Mouse (Mus musculus): ENCODE data around the gene Gm48551.

Gene Gm48551

DNA sequence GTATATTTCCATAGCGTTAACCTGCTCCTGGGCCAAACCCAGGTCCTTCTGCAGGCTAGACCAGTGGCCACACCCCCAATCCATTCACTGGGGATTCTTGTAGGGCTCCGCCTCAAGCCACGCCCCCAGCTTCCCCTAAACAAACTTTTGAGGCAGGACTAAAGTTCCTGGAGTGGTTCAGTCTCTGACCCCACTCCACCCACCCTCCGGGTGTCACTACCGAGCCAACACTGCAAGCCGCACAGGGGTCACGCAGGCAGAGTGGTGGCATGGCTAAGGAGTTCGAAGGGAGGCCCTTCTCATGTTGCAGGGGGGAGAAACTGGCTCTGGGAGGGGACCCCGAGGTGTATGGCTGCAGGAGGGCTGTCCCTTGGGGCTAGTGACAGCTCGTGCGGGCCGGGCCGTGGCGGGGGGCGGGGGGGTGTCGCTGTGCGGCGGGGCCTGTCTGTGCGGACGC, 45.4 kb downstream of the Gm48551 start:
- DNase-seq (ENCODE audit: low read depth, low spot score), result no peak

DNA sequence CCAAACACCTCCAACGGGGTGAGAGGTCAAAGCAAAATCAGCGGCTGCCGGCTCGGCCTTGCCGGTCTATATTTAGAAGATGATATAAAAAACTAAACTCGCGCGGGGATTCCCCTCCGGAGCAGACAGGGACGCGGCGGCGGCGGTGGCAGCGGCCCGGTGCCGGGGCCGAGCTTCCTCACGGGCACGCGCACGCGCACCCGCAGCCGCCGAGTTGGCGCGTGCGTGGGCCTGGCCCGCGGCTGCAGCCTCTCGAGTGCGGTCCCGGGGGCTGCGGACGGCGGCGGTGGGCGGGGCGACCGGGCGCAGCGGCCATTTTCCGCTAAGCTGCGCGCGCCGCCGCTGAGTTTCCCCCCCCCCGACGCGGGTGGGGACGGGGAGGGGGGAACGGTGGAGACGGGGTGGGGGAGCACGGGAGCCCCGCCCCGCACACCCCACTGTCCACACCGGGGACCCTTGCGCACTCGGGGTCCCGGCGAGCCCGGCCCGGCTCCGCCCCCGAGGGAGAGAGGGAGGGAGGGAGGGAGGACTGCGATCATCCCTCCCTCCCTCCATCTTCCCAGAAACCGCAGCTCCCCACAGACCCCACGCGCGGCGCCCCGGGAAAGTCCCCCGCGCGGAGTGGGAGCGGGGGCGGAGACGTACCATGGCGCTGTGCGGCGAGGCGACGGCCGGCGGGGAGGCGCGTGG, 46.0 kb downstream of the Gm48551 start:
- no peak for DNase-seq (ENCODE audit: low read depth, low spot score)

DNA sequence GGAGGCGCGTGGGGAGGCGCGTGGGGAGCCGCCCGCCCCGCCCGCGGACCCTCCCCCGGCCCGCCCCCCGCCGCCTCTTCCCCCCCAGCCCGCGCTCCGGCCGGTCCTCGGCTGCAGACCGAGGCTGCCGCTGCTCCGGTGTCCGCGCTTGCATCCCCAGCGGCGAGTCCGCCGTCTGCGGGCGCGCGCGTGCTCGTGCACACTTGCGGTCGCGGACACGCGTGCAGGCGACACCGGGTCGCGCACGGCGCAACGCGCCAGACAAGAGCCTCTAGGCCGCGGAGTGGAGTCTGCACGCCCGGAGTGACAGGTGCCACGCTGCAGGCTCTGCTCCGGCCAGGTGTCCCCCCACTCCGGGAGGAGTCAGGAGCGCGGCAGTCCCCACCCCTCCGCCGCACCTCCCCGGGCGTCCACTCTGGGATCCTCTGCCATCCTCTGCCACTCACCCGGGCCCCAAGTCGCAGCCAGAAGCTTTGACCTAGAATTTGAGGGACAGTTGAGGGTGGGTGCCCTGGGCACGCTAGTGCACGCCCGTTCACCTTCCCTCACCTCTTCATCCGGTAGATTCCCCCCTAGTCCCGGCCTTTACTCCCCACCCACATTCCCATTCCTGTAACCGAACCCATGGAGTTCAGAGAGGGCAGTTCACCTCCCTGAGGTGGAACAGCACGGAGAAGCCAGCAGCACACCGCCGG, 46.7 kb downstream of the Gm48551 start:
- no peak for DNase-seq (ENCODE audit: low read depth, low spot score)

DNA sequence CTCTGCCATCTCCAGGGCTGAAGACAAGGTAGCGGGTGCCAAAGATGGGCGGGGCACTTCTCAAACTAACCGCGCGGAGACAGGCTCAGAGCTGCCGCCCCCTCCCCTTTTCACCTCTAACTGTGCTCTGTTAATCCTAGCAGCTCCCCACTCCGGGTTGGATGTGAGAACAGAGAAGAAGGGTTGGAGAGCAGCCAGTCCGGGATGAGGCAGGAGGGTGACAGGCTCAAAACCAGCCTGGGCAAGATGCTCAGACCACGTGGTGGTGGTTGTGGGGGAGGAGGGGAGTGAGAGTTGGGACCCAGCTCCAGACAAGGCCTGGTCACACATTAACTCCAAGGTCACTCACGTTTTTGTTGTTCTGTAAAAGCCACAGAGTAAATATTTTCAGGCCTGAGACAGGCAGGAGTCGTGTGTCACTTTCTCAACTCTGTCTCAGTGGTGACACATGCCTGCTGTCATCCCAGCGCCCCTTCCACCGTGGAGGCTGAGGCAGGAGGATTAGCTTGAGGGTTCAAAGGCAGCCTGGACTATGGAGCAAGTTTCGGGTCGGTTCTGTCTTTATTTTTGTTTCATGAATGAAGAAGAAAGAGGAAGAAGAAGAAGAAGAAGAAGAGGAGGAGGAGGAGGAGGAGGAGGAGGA, 47.4 kb downstream of the Gm48551 start:
- DNase-seq (ENCODE audit: low read depth, low spot score), result no peak

DNA sequence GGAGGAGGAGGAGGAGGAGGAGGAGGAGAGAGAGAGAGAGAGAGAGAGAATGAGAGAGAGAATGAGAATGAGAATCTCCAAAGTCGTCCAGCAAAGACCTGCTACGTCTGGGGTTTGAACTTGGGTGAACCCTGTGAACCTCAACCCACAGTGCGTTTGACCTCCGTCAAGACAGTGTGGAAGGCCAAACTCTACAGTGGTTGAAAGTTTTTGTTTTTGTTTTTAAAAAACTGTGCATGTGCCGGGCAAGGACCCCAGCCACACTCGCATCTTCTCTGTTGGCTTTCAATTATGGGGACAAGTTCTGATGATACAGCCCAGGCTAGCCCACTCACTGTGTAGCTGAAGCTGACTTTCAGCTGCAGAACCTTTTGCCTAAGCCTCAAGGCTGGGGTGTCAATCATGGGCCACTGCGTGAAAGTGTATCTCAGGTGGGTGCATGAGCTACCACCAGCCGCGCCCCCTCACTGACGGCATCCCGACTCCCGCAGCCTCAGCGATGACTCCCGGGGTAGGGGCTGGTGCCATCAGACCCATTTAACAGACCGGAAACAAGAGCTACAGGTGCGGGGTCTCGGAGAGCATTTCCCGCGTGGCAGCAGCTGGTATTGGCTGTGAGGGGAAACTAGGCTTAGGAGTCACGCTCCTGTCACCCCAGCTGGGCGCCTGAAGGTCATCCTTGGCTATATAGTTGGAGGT, 48.1 kb downstream of the Gm48551 start:
- no peak for DNase-seq (ENCODE audit: low read depth, low spot score)

DNA sequence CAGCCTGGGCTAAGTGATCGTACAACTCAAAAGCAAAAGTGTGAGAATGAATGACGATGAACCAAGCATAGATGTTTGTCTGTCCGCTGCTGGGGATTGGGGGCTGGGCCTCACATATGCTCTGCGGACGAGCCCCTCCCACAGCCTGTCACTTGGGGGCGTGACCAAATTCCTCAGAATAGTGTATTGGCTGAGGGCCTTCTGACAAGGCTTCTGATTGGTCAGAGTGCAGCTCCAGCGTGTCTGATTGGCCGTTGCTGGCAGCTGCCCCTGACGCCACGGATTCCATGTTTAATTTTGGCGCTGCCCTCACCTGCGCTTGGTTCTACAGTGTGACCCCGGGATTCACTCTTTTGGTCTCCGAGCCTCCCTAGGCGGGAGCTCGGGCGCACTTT, 48.6 kb downstream of the Gm48551 start:
- no peak for DNase-seq (ENCODE audit: low read depth, low spot score)

DNA sequence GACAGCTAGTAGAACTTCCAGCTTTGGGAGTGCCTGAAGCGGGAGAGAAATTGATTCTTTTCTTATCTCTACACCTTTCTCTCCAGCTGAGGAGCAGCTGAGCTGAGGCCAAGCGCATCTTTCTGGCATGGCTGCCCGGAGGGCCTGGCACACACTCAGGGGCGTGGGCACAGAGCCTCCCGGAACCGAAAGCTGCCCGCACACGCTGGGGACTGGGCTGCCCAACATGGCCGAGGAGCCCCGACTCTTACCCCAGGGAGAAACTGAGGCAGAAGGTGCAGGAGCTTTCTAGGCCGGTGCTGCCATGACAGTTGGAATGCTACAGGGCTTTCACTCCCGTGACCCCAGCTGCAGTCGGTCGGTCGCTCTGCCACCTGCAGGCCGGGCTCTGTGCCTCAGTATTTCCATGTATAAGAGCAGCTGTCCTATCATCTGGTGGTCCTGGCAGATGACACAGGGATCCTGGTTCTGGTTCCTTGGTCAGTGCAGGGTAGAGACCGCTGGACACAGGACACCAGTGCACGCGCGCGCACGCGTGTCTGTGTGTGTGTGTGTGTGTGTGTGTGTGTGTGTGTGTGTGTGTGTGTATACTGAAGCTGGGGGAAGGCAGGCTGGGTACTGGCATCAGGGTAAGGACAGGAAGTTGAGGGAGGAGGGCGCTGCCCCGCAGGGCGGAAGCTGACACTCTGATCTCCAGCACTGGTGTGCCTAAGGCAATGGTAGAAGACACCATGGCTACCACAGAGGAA, 49.4 kb downstream of the Gm48551 start:
- DNase-seq (ENCODE audit: low read depth, low spot score), result no peak

DNA sequence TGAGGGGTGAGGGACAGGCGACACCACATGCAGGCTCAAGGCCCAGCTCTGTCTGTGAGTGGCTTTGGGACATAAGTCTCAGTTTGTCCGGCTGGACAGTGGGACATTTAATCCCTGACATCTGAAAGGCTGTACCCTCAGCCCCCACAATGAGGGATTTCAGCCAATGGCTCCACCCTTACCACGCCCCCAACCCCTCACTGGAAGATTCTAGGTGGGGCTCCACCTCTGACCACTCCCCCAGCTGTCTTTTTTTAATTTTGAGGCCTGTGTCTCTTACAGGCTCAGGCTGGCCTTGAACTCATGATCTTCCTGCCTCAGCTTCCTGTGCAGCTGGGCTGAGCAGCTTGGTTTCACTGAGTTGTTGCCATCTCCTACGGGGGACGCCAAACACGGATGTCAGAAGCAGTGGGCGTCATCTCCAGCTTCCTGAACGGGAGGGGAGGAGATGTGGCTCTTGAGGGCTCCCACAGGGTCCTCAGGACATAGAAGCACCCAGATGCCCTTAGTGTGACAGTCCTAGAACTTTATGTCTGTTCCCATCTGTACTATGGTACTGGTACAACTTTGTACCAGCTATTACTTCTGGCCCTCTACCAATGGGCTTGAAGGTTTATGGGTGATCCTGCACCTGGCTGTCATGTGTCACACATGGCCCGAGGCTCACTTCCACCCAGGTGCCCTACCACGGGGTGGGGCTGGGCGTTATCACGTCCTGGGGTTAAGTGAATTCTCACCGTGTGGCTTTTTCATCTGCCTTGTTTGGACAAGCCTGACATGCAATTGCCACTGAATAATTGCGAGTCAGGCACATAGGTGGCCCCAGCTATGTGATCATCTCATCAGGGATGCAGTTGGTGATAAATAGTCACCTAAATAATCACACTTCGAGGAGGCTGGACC, 50.3 kb downstream of the Gm48551 start:
- no peak for DNase-seq (ENCODE audit: low read depth, low spot score)

DNA sequence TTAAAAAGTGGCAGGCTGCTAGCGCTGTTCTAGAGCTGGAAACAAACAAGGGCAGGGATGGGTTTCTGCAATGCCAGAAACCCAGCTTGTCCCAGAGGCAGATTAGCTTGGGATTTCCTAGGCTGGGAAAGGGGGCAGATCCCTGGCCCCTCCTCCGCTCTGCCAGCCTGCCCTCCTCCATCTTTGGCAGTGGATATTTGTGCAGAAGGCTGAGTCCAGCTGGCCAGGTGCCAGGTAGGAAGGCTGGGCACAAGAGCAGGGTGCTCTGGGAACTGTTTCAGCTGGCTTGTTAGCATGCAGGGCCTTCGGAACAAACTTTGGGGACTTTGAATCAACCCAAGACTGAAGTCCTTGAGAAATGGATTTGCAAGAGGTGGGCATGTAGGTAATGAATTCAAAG, 51.2 kb downstream of the Gm48551 start:
- no peak for DNase-seq (ENCODE audit: low read depth, low spot score)

DNA sequence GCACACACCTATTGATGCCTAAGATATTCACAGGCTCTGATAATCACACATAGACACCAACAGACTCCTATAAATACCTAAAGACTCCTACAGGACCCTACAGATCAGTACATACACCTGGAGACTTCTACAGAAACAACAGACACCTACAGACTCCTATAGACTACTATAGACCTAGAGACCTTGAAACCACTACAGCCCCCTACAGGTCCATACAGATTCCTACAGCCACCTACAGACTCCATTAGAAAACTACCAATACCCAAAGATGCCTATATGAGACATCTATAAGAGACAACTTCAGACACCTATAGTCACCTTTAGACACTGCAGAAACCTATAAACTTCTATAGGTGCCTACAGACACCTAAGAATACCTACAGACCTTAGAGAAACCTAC, 56.8 kb downstream of the Gm48551 start:
- no peak for DNase-seq (ENCODE audit: low read depth, low spot score)
